25 mouse cellular contexts compared by ENCODE assay signal in the genomic region with DNA sequence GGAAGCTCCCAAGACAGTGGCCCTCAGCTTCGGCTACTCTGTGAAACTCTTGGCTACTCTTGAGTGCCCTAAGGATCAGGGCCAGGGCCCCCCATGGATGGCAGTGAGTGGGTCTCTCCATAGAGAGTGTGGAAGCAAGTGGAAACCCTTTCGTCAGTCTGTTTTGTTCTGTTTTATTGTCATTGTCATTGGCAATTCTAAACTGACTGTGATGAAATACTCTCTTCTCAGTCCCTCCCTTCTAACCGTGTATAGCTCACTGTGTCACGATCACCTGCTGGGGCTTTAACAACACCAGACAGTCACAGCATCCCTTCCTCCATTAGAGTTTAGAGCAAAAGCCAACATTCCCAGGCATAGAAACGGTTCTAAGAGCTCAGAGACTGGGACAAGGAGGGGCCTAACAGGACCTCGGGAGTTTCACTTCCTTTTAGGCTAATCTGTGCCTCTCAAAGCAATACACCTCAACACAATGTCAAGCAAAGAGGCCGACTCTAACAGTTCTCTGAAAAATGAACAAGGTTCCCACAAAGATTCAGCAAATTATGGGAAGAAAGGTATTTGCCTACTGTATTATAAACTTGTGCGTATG. TPM values are rescaled to one million over a fixed set of nuclear protein-coding genes. Genes with fewer than 3 reads are reported as not detected.
DNase-seq lines count a peak whose midpoint lies in the region; ATAC-seq and TF ChIP-seq lines count a peak whose summit lies in the region.
"Had no signal": no experiment of that assay in that cellular context is flagged by ENCODE, and none has a peak within 500 bp of the region (broad histone marks: within the 10 kb centered on the region; RNA-seq: fewer than 3 reads in every experiment).

No protein-coding gene starts in this region.

- no peak for TF ChIP-seq CTCF in intestine, postnatal 0 days (IDR thresholded peaks at IDR 0.05; ENCODE audit: low read depth)

- no peaks in the 10 kb centered on the region for H3K9me3 ChIP-seq in intestine, embryonic 14.5 days (ENCODE audit: control insufficient read depth, low read length)
- H3K9me3 ChIP-seq in intestine, postnatal 0 days (ENCODE audit: control insufficient read depth), result no peaks in the 10 kb centered on the region
- no peaks in the 10 kb centered on the region for H3K9me3 ChIP-seq in hindbrain, embryonic 16.5 days (ENCODE audit: control insufficient read depth, low read length)
- H3K9me3 ChIP-seq: embryonic facial prominence, embryonic 15.5 days; forebrain, embryonic 10.5 days; heart, embryonic 15.5 days; hindbrain, embryonic 15.5 days had no signal

- no peaks in the 10 kb centered on the region for H3K27me3 ChIP-seq in intestine, embryonic 14.5 days (replicated peaks; ENCODE audit: control insufficient read depth, insufficient read depth, low read length)
- peaks cover under 1% of the 10 kb centered on the region; the same call in 1 of the 2 replicates for H3K27me3 ChIP-seq in intestine, postnatal 0 days (replicated peaks; ENCODE audit: control insufficient read depth, insufficient read depth, low read length)
- H3K27me3 ChIP-seq in hindbrain, embryonic 16.5 days (replicated peaks; ENCODE audit: control insufficient read depth, insufficient read depth, low read length), result 0 out of 2 replicates have a peak, but pooled peaks cover under 1% of the 10 kb centered on the region
- H3K27me3 ChIP-seq: embryonic facial prominence, embryonic 15.5 days; heart, embryonic 15.5 days had no signal

- 61% methylated on average over 8 of the region's 8 CpGs for WGBS in intestine, embryonic 14.5 days
- WGBS in intestine, postnatal 0 days, result 59% methylated on average over 8 of the region's 8 CpGs
- WGBS in hindbrain, embryonic 16.5 days, result 41% methylated on average over 8 of the region's 8 CpGs

- H3K4me3 ChIP-seq in intestine, embryonic 14.5 days (ENCODE audit: low read depth, low read length), result no peak overlapping the region
- no peak overlapping the region for H3K4me3 ChIP-seq in intestine, postnatal 0 days (ENCODE audit: low read depth, low read length)
- no peak overlapping the region for H3K4me3 ChIP-seq in hindbrain, embryonic 16.5 days (ENCODE audit: low read length)
- H3K4me3 ChIP-seq: embryonic facial prominence, embryonic 15.5 days; erythroblast, embryonic 14.5 days; forebrain, embryonic 10.5 days; gastrocnemius, adult 2 months; heart, adult 2 months; heart, embryonic 15.5 days; hindbrain, embryonic 15.5 days had no signal

- H3K27ac ChIP-seq in intestine, embryonic 14.5 days (ENCODE audit: low read depth), result no peak overlapping the region
- H3K27ac ChIP-seq in intestine, postnatal 0 days (ENCODE audit: low read depth, low read length), result no peak overlapping the region
- no peak overlapping the region for H3K27ac ChIP-seq in hindbrain, embryonic 16.5 days (ENCODE audit: low read depth, low read length)
- H3K27ac ChIP-seq: embryonic facial prominence, embryonic 15.5 days; forebrain, embryonic 10.5 days; gastrocnemius, adult 2 months; heart, adult 2 months; heart, embryonic 15.5 days; hindbrain, embryonic 15.5 days had no signal

- H3K36me3 ChIP-seq in intestine, embryonic 14.5 days (ENCODE audit: control insufficient read depth, insufficient read depth, low read length), result no peaks in the 10 kb centered on the region
- H3K36me3 ChIP-seq in intestine, postnatal 0 days (ENCODE audit: control insufficient read depth, insufficient read depth), result no peaks in the 10 kb centered on the region
- no peaks in the 10 kb centered on the region for H3K36me3 ChIP-seq in hindbrain, embryonic 16.5 days (ENCODE audit: control insufficient read depth, insufficient read depth, low read length)
- H3K36me3 ChIP-seq: embryonic facial prominence, embryonic 15.5 days; forebrain, embryonic 10.5 days; heart, embryonic 15.5 days; hindbrain, embryonic 15.5 days had no signal

- no peaks in the 10 kb centered on the region for H3K4me1 ChIP-seq in intestine, embryonic 14.5 days (replicated peaks; ENCODE audit: control insufficient read depth, insufficient read depth, low read length)
- H3K4me1 ChIP-seq in intestine, postnatal 0 days (replicated peaks; ENCODE audit: control insufficient read depth, insufficient read depth, low read length), result no peaks in the 10 kb centered on the region
- no peaks in the 10 kb centered on the region for H3K4me1 ChIP-seq in hindbrain, embryonic 16.5 days (ENCODE audit: control insufficient read depth, insufficient read depth, low read depth, low read length)
- H3K4me1 ChIP-seq: embryonic facial prominence, embryonic 15.5 days; forebrain, embryonic 10.5 days; heart, embryonic 15.5 days; hindbrain, embryonic 15.5 days had no signal

- DNase-seq in intestine, embryonic 14.5 days (ENCODE audit: low spot score), result peak; percentile 45
- no peak for DNase-seq in spleen, postnatal 14 days (ENCODE audit: low spot score in 2 of 2)
- DNase-seq in cerebellum, adult 18-20 months, result no peak
- DNase-seq: adrenal gland, adult 8-10 months; adrenal gland, postnatal 36 days; cerebellum, adult 11 months; cerebellum, adult 9-10 months; cerebellum, postnatal 36 days; embryo, embryonic 11 days; gastrocnemius, adult 2 months; gastrocnemius, postnatal 36 days; heart, adult 2 months; heart, postnatal 14 days had no signal

- no peak for ATAC-seq in intestine, embryonic 14.5 days (replicated peaks; ENCODE audit: low FRiP score, low TSS enrichment, low read depth)
- ATAC-seq in intestine, postnatal 0 days, result no peak
- ATAC-seq in common myeloid progenitor, adult 5-6 weeks (replicated peaks; ENCODE audit: low read depth, poor library complexity, severe bottlenecking), result peak; percentile 76
- ATAC-seq in megakaryocyte progenitor cell, adult 5-6 weeks (replicated peaks; ENCODE audit: poor library complexity), result peak; percentile 71
- no peak for ATAC-seq in hindbrain, embryonic 16.5 days
- ATAC-seq: forebrain, embryonic 14.5 days; inflammation-experienced regulatory T-cells, adult 6 months had no signal

- no peak overlapping the region for H3K9ac ChIP-seq in intestine, embryonic 14.5 days (ENCODE audit: low read length)
- no peak overlapping the region for H3K9ac ChIP-seq in intestine, postnatal 0 days (ENCODE audit: low read depth, low read length)
- no peak overlapping the region for H3K9ac ChIP-seq in hindbrain, embryonic 16.5 days (ENCODE audit: low read depth, low read length)
- H3K9ac ChIP-seq: embryonic facial prominence, embryonic 15.5 days; heart, embryonic 15.5 days; hindbrain, embryonic 15.5 days had no signal

- H3K4me2 ChIP-seq in intestine, embryonic 14.5 days (ENCODE audit: low read length), result no peak overlapping the region
- no peak overlapping the region for H3K4me2 ChIP-seq in intestine, postnatal 0 days (replicated peaks; ENCODE audit: low read depth)
- H3K4me2 ChIP-seq in hindbrain, embryonic 16.5 days (ENCODE audit: low read length), result no peak overlapping the region
- H3K4me2 ChIP-seq: embryonic facial prominence, embryonic 15.5 days; heart, embryonic 11.5 days; heart, embryonic 15.5 days; hindbrain, embryonic 15.5 days had no signal

RNA-seq across cellular contexts. Expression of a gene that starts 6.6 kb away (rescaled TPM):
- 31.9 and 32.3 TPM in 2 replicates for polyA plus RNA-seq in intestine, embryonic 14.5 days (2014; fragmentation: Nextera tagmentation; extraction: Ambion mirVana)
- polyA plus RNA-seq in intestine, postnatal 0 days (2015; fragmentation: Nextera tagmentation; extraction: Ambion mirVana), result 2.5 and 2.8 TPM in 2 replicates
- 21.2 and 29.0 TPM in 2 replicates for total RNA-seq in common myeloid progenitor, adult 5-6 weeks (2017)
- 40.9 and 44.3 TPM in 2 replicates for total RNA-seq in megakaryocyte progenitor cell, adult 5-6 weeks (2015)
- total RNA-seq in megakaryocyte progenitor cell, adult 5-6 weeks (2017), result 39.7 and 54.4 TPM in 2 replicates
- 3.4 and 4.4 TPM in 2 replicates for polyA plus RNA-seq in hindbrain, embryonic 16.5 days (2015; fragmentation: Nextera tagmentation; extraction: Ambion mirVana)

Comparison
In these comparisons a context has a peak if more than half of its experiments do, and no peak if none do; other contexts are left out.
1. ATAC-seq: peak in common myeloid progenitor, adult 5-6 weeks (single experiment) and megakaryocyte progenitor cell, adult 5-6 weeks (single experiment); none in intestine, embryonic 14.5 days (single experiment), intestine, postnatal 0 days (single experiment) and hindbrain, embryonic 16.5 days (single experiment).